Mouse (Mus musculus) CH12.LX (cell line): ENCODE data around the gene Acbd4. TPM values are rescaled to one million over a fixed set of nuclear protein-coding genes. Genes with fewer than 3 reads are reported as not detected.

Experiments used
- DNase-seq: peaks from one replicate; pipeline ENCODE4 v3.0.0-alpha.2; 2013; ENCODE audit errors: extremely low read depth
- H3K27ac ChIP-seq: 2 replicates; pipeline ENCODE4 v1.5.1; 2012; ENCODE audit warnings: low read depth, mild to moderate bottlenecking, control low read depth, moderate library complexity; ENCODE audit not compliant: insufficient read depth
- H3K27me3 ChIP-seq: replicated peaks from 2 replicates; pipeline ENCODE3; 2012; ENCODE audit warnings: inconsistent platforms
- H3K36me3 ChIP-seq, 2 experiments: replicated peaks in 1 of 2; 2 replicates each; pipeline versions ENCODE3 to v1.6.1; 2012; ENCODE audit warnings: inconsistent platforms in 1 of 2, low read length in 1 of 2, mild to moderate bottlenecking in 1 of 2, mixed read lengths in 1 of 2, moderate library complexity in 1 of 2; ENCODE audit not compliant: control insufficient read depth in 1 of 2, insufficient read depth in 1 of 2
- H3K4me1 ChIP-seq, 2 experiments: 2 replicates each; pipeline ENCODE4 v1.6.1; 2012; ENCODE audit warnings: inconsistent platforms in 1 of 2, moderate library complexity in 1 of 2; ENCODE audit not compliant: insufficient read depth in 2 of 2, control insufficient read depth in 1 of 2
- H3K4me2 ChIP-seq: 2 replicates; pipeline ENCODE4 v1.6.1; 2012; ENCODE audit warnings: low read depth, mild to moderate bottlenecking, control low read depth; ENCODE audit not compliant: poor library complexity, insufficient read depth, severe bottlenecking
- H3K4me3 ChIP-seq, 3 experiments: fragments of 150-350 bp in 1 of 3; sonication (generic) in 1 of 3; replicated peaks in 1 of 3; 2 replicates each; pipeline versions ENCODE3 to v1.5.1; 2011 to 2012; ENCODE audit warnings: low read depth in 2 of 3, low read length in 2 of 3, mild to moderate bottlenecking in 2 of 3, moderate library complexity in 2 of 3, control low read depth in 1 of 3, improper control_type of control experiment in 1 of 3, inconsistent platforms in 1 of 3, mixed read lengths in 1 of 3; ENCODE audit not compliant: poor library complexity in 1 of 3
- H3K79me2 ChIP-seq: replicated peaks from 2 replicates; pipeline ENCODE4 v1.6.1; 2012; ENCODE audit warnings: mild to moderate bottlenecking, moderate library complexity; ENCODE audit not compliant: control insufficient read depth, poor library complexity, insufficient read depth, severe bottlenecking; ENCODE audit errors: extremely low read depth
- H3K9ac ChIP-seq: 2 replicates; pipeline ENCODE4 v1.6.1; 2012; ENCODE audit warnings: low read depth, mild to moderate bottlenecking, control low read depth, moderate library complexity; ENCODE audit not compliant: insufficient read depth
- H3K9me3 ChIP-seq: replicated peaks from 2 replicates; pipeline ENCODE3; 2012; ENCODE audit warnings: low read length, inconsistent platforms, mixed read lengths
- BHLHE40 ChIP-seq: IDR thresholded peaks from 2 replicates; pipeline ENCODE4 v1.6.1; 2011; ENCODE audit warnings: mild to moderate bottlenecking, low read depth, low read length, improper control_type of control experiment
- CHD1 ChIP-seq: IDR thresholded peaks from 2 replicates; pipeline ENCODE4 v1.6.1; 2012; ENCODE audit warnings: low read depth, low read length, improper control_type of control experiment, inconsistent platforms
- CHD2 ChIP-seq: IDR thresholded peaks from 2 replicates; pipeline ENCODE4 v1.6.1; 2011; ENCODE audit warnings: low read length, improper control_type of control experiment
- CTCF ChIP-seq, 2 experiments: IDR thresholded peaks in 1 of 2; conservative IDR thresholded peaks in 1 of 2; 2 replicates each; pipeline ENCODE4 v1.5.1; 2011 to 2012; ENCODE audit warnings: low read depth in 2 of 2, low read length in 2 of 2, improper control_type of control experiment in 1 of 2, inconsistent platforms in 1 of 2, mild to moderate bottlenecking in 1 of 2, moderate library complexity in 1 of 2
- ELF1 ChIP-seq: IDR thresholded peaks from 2 replicates; pipeline ENCODE4 v1.6.1; 2014; ENCODE audit warnings: low read depth, mild to moderate bottlenecking, inconsistent platforms, low read length, improper control_type of control experiment
- EP300 ChIP-seq: IDR thresholded peaks from 2 replicates; pipeline ENCODE4 v1.6.1; 2011; ENCODE audit warnings: low read length, improper control_type of control experiment
- ETS1 ChIP-seq: conservative IDR thresholded peaks from 2 replicates; pipeline ENCODE4 v1.6.1; 2012; ENCODE audit warnings: low read depth, mild to moderate bottlenecking, inconsistent platforms, low read length, improper control_type of control experiment, moderate library complexity
- HCFC1 ChIP-seq: IDR thresholded peaks from 2 replicates; pipeline ENCODE4 v1.6.1; 2012; ENCODE audit warnings: low read depth, mild to moderate bottlenecking, inconsistent platforms, low read length, improper control_type of control experiment
- KAT2A ChIP-seq: IDR thresholded peaks from 2 replicates; pipeline ENCODE4 v1.6.1; 2012; ENCODE audit warnings: low read length, improper control_type of control experiment, inconsistent platforms; ENCODE audit not compliant: insufficient replicate concordance
- MAX ChIP-seq: IDR thresholded peaks from 2 replicates; pipeline ENCODE4 v1.6.1; 2011; ENCODE audit warnings: low read length, improper control_type of control experiment
- MEF2A ChIP-seq: IDR thresholded peaks from 2 replicates; pipeline ENCODE4 v1.6.1; 2014; ENCODE audit warnings: low read depth, mild to moderate bottlenecking, inconsistent platforms, low read length, improper control_type of control experiment, borderline replicate concordance
- NRF1 ChIP-seq: IDR thresholded peaks from 2 replicates; pipeline ENCODE4 v1.6.1; 2014; ENCODE audit warnings: low read depth, mild to moderate bottlenecking, inconsistent platforms, low read length, improper control_type of control experiment, moderate library complexity
- POLR2A ChIP-seq: IDR thresholded peaks from 2 replicates; pipeline ENCODE4 v1.6.1; 2011; ENCODE audit warnings: low read depth, mild to moderate bottlenecking, improper control_type of control experiment, low read length
- SIN3A ChIP-seq: IDR thresholded peaks from 2 replicates; pipeline ENCODE4 v1.6.1; 2012; ENCODE audit warnings: low read length, improper control_type of control experiment, inconsistent platforms
- SMC3 ChIP-seq: IDR thresholded peaks from 2 replicates; pipeline ENCODE4 v1.6.1; 2011; ENCODE audit warnings: low read depth, low read length, improper control_type of control experiment
- TBP ChIP-seq: conservative IDR thresholded peaks from 2 replicates; pipeline ENCODE4 v1.6.1; 2011; ENCODE audit warnings: low read depth, low read length, improper control_type of control experiment
- TCF12 ChIP-seq: IDR thresholded peaks from 2 replicates; pipeline ENCODE4 v1.6.1; 2014; ENCODE audit warnings: low read depth, mild to moderate bottlenecking, inconsistent platforms, low read length, improper control_type of control experiment
- UBTF ChIP-seq: IDR thresholded peaks from 2 replicates; pipeline ENCODE4 v1.6.1; 2012; ENCODE audit warnings: low read depth, mild to moderate bottlenecking, inconsistent platforms, low read length, improper control_type of control experiment, moderate library complexity
- USF1 ChIP-seq: IDR thresholded peaks from 2 replicates; pipeline ENCODE4 v1.6.1; 2014; ENCODE audit warnings: low read depth, mild to moderate bottlenecking, inconsistent platforms, low read length, improper control_type of control experiment
- ZC3H11A ChIP-seq: IDR thresholded peaks from 2 replicates; pipeline ENCODE4 v1.6.1; 2012; ENCODE audit warnings: low read depth, mild to moderate bottlenecking, inconsistent platforms, low read length, improper control_type of control experiment
- ZNF384 ChIP-seq: IDR thresholded peaks from 2 replicates; pipeline ENCODE4 v1.6.1; 2012; ENCODE audit warnings: low read depth, low read length, improper control_type of control experiment, inconsistent platforms
- dilution Hi-C: fragments of 300-500 bp; cut with MboI; formaldehyde crosslinking; loops from 2 replicates; pipeline ENCODE4 v1.14.3; 2020; ENCODE audit warnings: low sequenced_read_pairs; ENCODE audit not compliant: extremely low pct_unique_long_range_greater_than_20kb, extremely low pct_ligation_motif_present
- in situ Hi-C: fragments of 300-500 bp; cut with MboI; formaldehyde crosslinking; loops from 3 replicates; pipeline ENCODE4 v1.14.3; 2019; ENCODE audit warnings: low sequenced_read_pairs, low pct_ligation_motif_present, low pct_unique_long_range_greater_than_20kb, mixed read lengths
- polyA plus RNA-seq: library from polyadenylated mRNA; unstranded; fragments of >175 nt; gene quantifications from 2 replicates; pipeline ENCODE4 v1.2.1, GENCODE M21; 2012; ENCODE audit warnings: low read depth; ENCODE audit not compliant: insufficient read length
- total RNA-seq, 2 experiments: library from RNA; depleted of rRNA; stranded (reverse); fragments of 300-350 nt in 1 of 2; fragments of >200 nt in 1 of 2; gene quantifications; 2 replicates each; pipeline ENCODE4 v1.2.3; 2012 to 2014

The Acbd4 gene
- total and polyA plus RNA-seq, 3 experiments = 51.4 to 68.4 (median 62.6) TPM

GRCm38 (mm10) chr11:103105180-103105725, 3.8 kb downstream of the Acbd4 start:
- Histone ChIP-seq H3K4me2 (no peak overlapping the region), H3K4me1 (peaks cover 17 to 52% of the 10 kb centered on the region in 2 experiments), H3K36me3 (peaks cover 29 to 49% of the 10 kb centered on the region in 2 experiments)

GRCm38 (mm10) chr11:103105810-103106209, 4.3 kb downstream of the Acbd4 start:
- in situ Hi-C loops (no loop called here), dilution Hi-C loops (no loop called here)
- no peak for DNase-seq
- peaks cover 6% of the 10 kb centered on the region for H3K27me3 ChIP-seq
- peaks cover 13 to 47% of the 10 kb centered on the region in 2 experiments for H3K4me1 ChIP-seq
- H3K9me3 ChIP-seq = no peaks in the 10 kb centered on the region
- no peak overlapping the region for H3K27ac ChIP-seq
- H3K9ac ChIP-seq = no peak overlapping the region
- H3K4me2 ChIP-seq = no peak overlapping the region
- no peak for TF ChIP-seq NRF1
- no peak for TF ChIP-seq ZC3H11A
- TF ChIP-seq SMC3 = no peak
- TF ChIP-seq KAT2A = no peak
- TF ChIP-seq EP300 = no peak
- TF ChIP-seq CHD1 = no peak
- TF ChIP-seq SIN3A = no peak
- no peak for TF ChIP-seq TBP
- no peak for TF ChIP-seq CTCF (conservative IDR thresholded peaks at IDR 0.05 in 1 of 2, IDR thresholded peaks at IDR 0.05 in 1 of 2; ENCODE audit: low read depth in 2 of 2, low read length in 2 of 2)
- no peak for TF ChIP-seq CHD2
- no peak for TF ChIP-seq HCFC1
- no peak for TF ChIP-seq ETS1
- TF ChIP-seq ZNF384 = no peak
- TF ChIP-seq MEF2A = no peak
- TF ChIP-seq UBTF = no peak
- no peak for TF ChIP-seq USF1
- no peak for TF ChIP-seq TCF12
- H3K4me3 ChIP-seq = no peak overlapping the region
- peaks cover 29 to 54% of the 10 kb centered on the region in 2 experiments for H3K36me3 ChIP-seq
- H3K79me2 ChIP-seq = peaks cover 13% of the 10 kb centered on the region; the same call in 1 of the 2 replicates

More at GRCm38 (mm10) chr11:103105180-103105725, 3.8 kb downstream of the Acbd4 start:
- Histone ChIP-seq H3K27me3 (peaks cover 6% of the 10 kb centered on the region), H3K9me3 (no peaks in the 10 kb centered on the region), H3K27ac (no peak overlapping the region), H3K9ac (no peak overlapping the region), H3K79me2 (peaks cover 18% of the 10 kb centered on the region), H3K4me3 (peak overlapping the region in 1 of 3 experiments; percentile 61)
- TF ChIP-seq ZC3H11A = no peak
- no peak for TF ChIP-seq ELF1
- no peak for TF ChIP-seq KAT2A
- no peak for TF ChIP-seq POLR2A
- no peak for TF ChIP-seq MAX
- TF ChIP-seq BHLHE40 = no peak
- no peak for TF ChIP-seq HCFC1
- dilution Hi-C loops = no loop called here
- in situ Hi-C loops = no loop called here
- no peak for DNase-seq
